Mouse (Mus musculus) MEL (cell line): Measurements from ENCODE around the gene Olfr1358. TPM values are rescaled to one million over a fixed set of nuclear protein-coding genes. Genes with fewer than 3 reads are reported as not detected.

Experiments
- DNase-seq: peaks from one replicate; pipeline ENCODE4 v3.0.0; 2011; ENCODE audit warnings: low read depth, low spot score
- H3K27ac ChIP-seq: 2 replicates; pipeline ENCODE4 v1.5.1; 2012; ENCODE audit warnings: low read depth, mild to moderate bottlenecking, control low read depth, low read length, moderate library complexity; ENCODE audit not compliant: control insufficient read depth
- H3K27me3 ChIP-seq, 2 experiments: fragments of 150-350 bp in 1 of 2; sonication (generic) in 1 of 2; 2 replicates each; pipeline ENCODE4 v1.6.1; 2012; ENCODE audit warnings: low read length in 2 of 2, mild to moderate bottlenecking in 2 of 2, improper control_type of control experiment in 1 of 2, moderate library complexity in 1 of 2; ENCODE audit not compliant: insufficient read depth in 2 of 2, control insufficient read depth in 1 of 2
- H3K36me3 ChIP-seq, 2 experiments: 2 replicates each; pipeline ENCODE4 v1.6.1; 2012 to 2014; ENCODE audit warnings: low read length in 2 of 2, improper control_type of control experiment in 1 of 2, inconsistent platforms in 1 of 2, mild to moderate bottlenecking in 1 of 2; ENCODE audit not compliant: insufficient read depth in 2 of 2, control insufficient read depth in 1 of 2
- H3K4me1 ChIP-seq, 2 experiments: fragments of 150-350 bp in 1 of 2; sonication (generic) in 1 of 2; 2 replicates each; pipeline ENCODE4 v1.6.1; 2012; ENCODE audit warnings: low read length in 2 of 2, improper control_type of control experiment in 1 of 2, mild to moderate bottlenecking in 1 of 2; ENCODE audit not compliant: insufficient read depth in 2 of 2, control insufficient read depth in 1 of 2
- H3K4me3 ChIP-seq, 2 experiments: fragments of 150-350 bp in 1 of 2; sonication (generic) in 1 of 2; 2 replicates each; pipeline ENCODE4 v1.5.1; 2012; ENCODE audit warnings: low read depth in 2 of 2, low read length in 2 of 2, mild to moderate bottlenecking in 2 of 2, moderate library complexity in 2 of 2, control low read depth in 1 of 2, improper control_type of control experiment in 1 of 2; ENCODE audit not compliant: control insufficient read depth in 1 of 2, insufficient read depth in 1 of 2
- H3K79me2 ChIP-seq: 2 replicates; pipeline ENCODE4 v1.6.1; 2012; ENCODE audit warnings: mild to moderate bottlenecking, low read length, moderate library complexity; ENCODE audit not compliant: control insufficient read depth, poor library complexity, insufficient read depth
- H3K9ac ChIP-seq: 2 replicates; pipeline ENCODE4 v1.6.1; 2012; ENCODE audit warnings: low read depth, mild to moderate bottlenecking, control low read depth, low read length, moderate library complexity; ENCODE audit not compliant: control insufficient read depth, poor library complexity, severe bottlenecking
- H3K9me3 ChIP-seq: fragments of 150-350 bp; sonication (generic); replicated peaks from 2 replicates; pipeline ENCODE4 v1.6.1; 2012; ENCODE audit warnings: mild to moderate bottlenecking, low read length, improper control_type of control experiment, moderate library complexity; ENCODE audit not compliant: insufficient read depth
- CHD2 ChIP-seq: IDR thresholded peaks from 2 replicates; pipeline ENCODE4 v1.6.1; 2011; ENCODE audit warnings: low read length, improper control_type of control experiment
- CTCF ChIP-seq, 3 experiments: IDR thresholded peaks in 2 of 3; conservative IDR thresholded peaks in 1 of 3; 2 replicates each; pipeline ENCODE4 v1.5.1; 2011 to 2012; ENCODE audit warnings: low read length in 3 of 3, low read depth in 2 of 3, mild to moderate bottlenecking in 2 of 3, improper control_type of control experiment in 1 of 3, inconsistent platforms in 1 of 3, mixed read lengths in 1 of 3, moderate library complexity in 1 of 3; ENCODE audit not compliant: control insufficient read depth in 1 of 3, insufficient read depth in 1 of 3, poor library complexity in 1 of 3, severe bottlenecking in 1 of 3
- ELF1 ChIP-seq: IDR thresholded peaks from 2 replicates; pipeline ENCODE4 v1.6.1; 2014; ENCODE audit warnings: low read depth, mild to moderate bottlenecking, inconsistent platforms, low read length, improper control_type of control experiment, moderate library complexity
- EP300 ChIP-seq, 2 experiments: IDR thresholded peaks; 2 replicates each; pipeline ENCODE4 v1.6.1; 2011; ENCODE audit warnings: improper control_type of control experiment in 2 of 2, low read length in 2 of 2, low read depth in 1 of 2, mild to moderate bottlenecking in 1 of 2
- GABPA ChIP-seq: IDR thresholded peaks from 2 replicates; pipeline ENCODE4 v1.6.1; 2012; ENCODE audit warnings: low read depth, mild to moderate bottlenecking, inconsistent platforms, low read length, improper control_type of control experiment, moderate library complexity
- GATA1 ChIP-seq: IDR thresholded peaks from 2 replicates; pipeline ENCODE4 v1.6.1; 2011; ENCODE audit warnings: low read depth, low read length, improper control_type of control experiment
- JUND ChIP-seq: IDR thresholded peaks from 2 replicates; pipeline ENCODE4 v1.6.1; 2011; ENCODE audit warnings: low read depth, mild to moderate bottlenecking, improper control_type of control experiment, low read length
- MAFK ChIP-seq: IDR thresholded peaks from 2 replicates; pipeline ENCODE4 v1.6.1; 2011; ENCODE audit warnings: low read depth, mild to moderate bottlenecking, low read length, improper control_type of control experiment, borderline replicate concordance
- MAZ ChIP-seq: IDR thresholded peaks from 2 replicates; pipeline ENCODE4 v1.6.1; 2012; ENCODE audit warnings: low read depth, mild to moderate bottlenecking, inconsistent platforms, low read length, improper control_type of control experiment
- MEF2A ChIP-seq: IDR thresholded peaks from 2 replicates; pipeline ENCODE4 v1.6.1; 2014; ENCODE audit warnings: low read depth, mild to moderate bottlenecking, inconsistent platforms, low read length, improper control_type of control experiment; ENCODE audit not compliant: poor library complexity, insufficient replicate concordance, severe bottlenecking; ENCODE audit errors: extremely low read depth
- MXI1 ChIP-seq: IDR thresholded peaks from 2 replicates; pipeline ENCODE4 v1.6.1; 2011; ENCODE audit warnings: mild to moderate bottlenecking, low read depth, low read length, improper control_type of control experiment
- MYB ChIP-seq: IDR thresholded peaks from 2 replicates; pipeline ENCODE4 v1.6.1; 2011; ENCODE audit warnings: mild to moderate bottlenecking, low read depth, low read length, improper control_type of control experiment
- MYC ChIP-seq: IDR thresholded peaks from 2 replicates; pipeline ENCODE4 v1.6.1; 2011; ENCODE audit warnings: low read depth, mild to moderate bottlenecking, low read length, improper control_type of control experiment, moderate library complexity
- POLR2A ChIP-seq, 2 experiments: IDR thresholded peaks; 2 replicates each; pipeline ENCODE4 v1.6.1; 2011 to 2012; ENCODE audit warnings: low read length in 2 of 2, mild to moderate bottlenecking in 2 of 2, control low read depth in 1 of 2, improper control_type of control experiment in 1 of 2, low read depth in 1 of 2, moderate library complexity in 1 of 2; ENCODE audit not compliant: control insufficient read depth in 1 of 2, insufficient read depth in 1 of 2, poor library complexity in 1 of 2
- POLR2AphosphoS2 ChIP-seq: IDR thresholded peaks from 2 replicates; pipeline ENCODE4 v1.6.1; 2011; ENCODE audit warnings: low read length, improper control_type of control experiment
- RCOR1 ChIP-seq: IDR thresholded peaks from 2 replicates; pipeline ENCODE4 v1.6.1; 2012; ENCODE audit warnings: low read depth, mild to moderate bottlenecking, inconsistent platforms, low read length, improper control_type of control experiment
- SMC3 ChIP-seq: IDR thresholded peaks from 2 replicates; pipeline ENCODE4 v1.6.1; 2011; ENCODE audit warnings: low read depth, low read length, improper control_type of control experiment
- TBP ChIP-seq: IDR thresholded peaks from 2 replicates; pipeline ENCODE4 v1.8.0; 2011; ENCODE audit warnings: low read depth, low read length, improper control_type of control experiment
- USF1 ChIP-seq: IDR thresholded peaks from 2 replicates; pipeline ENCODE4 v1.6.1; 2014; ENCODE audit warnings: low read depth, mild to moderate bottlenecking, inconsistent platforms, low read length, improper control_type of control experiment, moderate library complexity
- USF2 ChIP-seq, 2 experiments: IDR thresholded peaks; 2 replicates each; pipeline ENCODE4 v1.6.1; 2011 to 2012; ENCODE audit warnings: improper control_type of control experiment in 2 of 2, low read length in 2 of 2, borderline replicate concordance in 1 of 2, inconsistent platforms in 1 of 2, low read depth in 1 of 2, mild to moderate bottlenecking in 1 of 2; ENCODE audit not compliant: insufficient read depth in 1 of 2
- ZC3H11A ChIP-seq: IDR thresholded peaks from 2 replicates; pipeline ENCODE4 v1.6.1; 2012; ENCODE audit warnings: low read depth, mild to moderate bottlenecking, inconsistent platforms, low read length, improper control_type of control experiment
- ZKSCAN1 ChIP-seq: IDR thresholded peaks from 2 replicates; pipeline ENCODE4 v1.6.1; 2012; ENCODE audit warnings: low read depth, mild to moderate bottlenecking, inconsistent platforms, low read length, improper control_type of control experiment, moderate library complexity
- ZMIZ1 ChIP-seq: IDR thresholded peaks from 2 replicates; pipeline ENCODE4 v1.6.1; 2012; ENCODE audit warnings: low read depth, mild to moderate bottlenecking, inconsistent platforms, low read length, improper control_type of control experiment, moderate library complexity
- ZNF384 ChIP-seq: IDR thresholded peaks from 2 replicates; pipeline ENCODE4 v1.6.1; 2012; ENCODE audit warnings: low read depth, mild to moderate bottlenecking, inconsistent platforms, low read length, improper control_type of control experiment
- polyA plus RNA-seq, 2 experiments: library from polyadenylated mRNA; stranded (reverse) in 1 of 2; unstranded in 1 of 2; fragments of >175 nt in 1 of 2; fragments of >200 nt in 1 of 2; gene quantifications; 2 replicates each; pipeline versions ENCODE4 v1.2.1 to v1.2.4; 2012; ENCODE audit warnings: low replicate concordance in 2 of 2, low read depth in 1 of 2; ENCODE audit not compliant: insufficient read length in 2 of 2, insufficient read depth in 1 of 2, missing spikeins in 1 of 2
- total RNA-seq: library from RNA; depleted of rRNA; stranded (reverse); fragments of 300-350 nt; gene quantifications from 2 replicates; pipeline ENCODE4 v1.2.3, GENCODE M21; 2012; rRNA removed

Gene Olfr1358
- total RNA-seq (not detected in 2 replicates), polyA plus RNA-seq (not detected)

DNA sequence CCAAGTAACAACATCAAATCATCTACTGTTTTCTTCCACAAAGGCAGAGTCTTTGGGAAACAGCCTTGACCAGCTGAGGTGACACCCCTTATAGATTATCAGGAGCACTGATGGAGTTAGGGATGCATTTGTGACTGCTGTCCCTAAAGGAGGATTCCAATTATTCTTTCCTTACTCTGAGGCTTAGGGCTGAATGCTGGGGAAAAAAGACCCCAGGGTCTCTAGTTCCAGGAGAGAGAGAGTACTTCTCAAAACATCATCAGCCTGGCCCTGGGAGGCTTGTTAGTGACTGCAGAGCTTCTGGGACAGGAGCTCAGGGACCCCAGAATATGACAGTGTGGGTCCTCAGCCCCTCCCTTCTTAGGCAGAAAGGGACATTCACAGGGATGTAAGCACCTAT, at the start of gene Olfr1358:
Gene Olfr1358 (plus strand): TSS at position 301 of the 400 bp plus-strand sequence.
- H3K27ac ChIP-seq, result no peak within 1 kb of the TSS
- peaks cover 0 to 3% of the 10 kb centered on the region in 2 experiments; a peak in 3 of 4 replicates for H3K27me3 ChIP-seq
- no peak for DNase-seq
- H3K4me1 ChIP-seq, result no peaks in the 10 kb centered on the region
- no peak within 1 kb of the TSS for H3K9ac ChIP-seq
- no peak within 1 kb of the TSS for H3K4me3 ChIP-seq
- H3K9me3 ChIP-seq, result no peaks in the 10 kb centered on the region
- no peak for TF ChIP-seq MEF2A
- no peak for TF ChIP-seq POLR2A (IDR thresholded peaks at IDR 0.05; ENCODE audit: control insufficient read depth in 1 of 2, insufficient read depth in 1 of 2, low read depth in 1 of 2, low read length in 2 of 2, poor library complexity in 1 of 2)
- TF ChIP-seq CTCF (IDR thresholded peaks at IDR 0.05 in 2 of 3, conservative IDR thresholded peaks at IDR 0.05 in 1 of 3; ENCODE audit: control insufficient read depth in 1 of 3, insufficient read depth in 1 of 3, low read depth in 2 of 3, low read length in 3 of 3, poor library complexity in 1 of 3, severe bottlenecking in 1 of 3), result no peak
- TF ChIP-seq MYC, result no peak
- no peak for TF ChIP-seq EP300 (IDR thresholded peaks at IDR 0.05; ENCODE audit: low read depth in 1 of 2, low read length in 2 of 2)
- no peak for TF ChIP-seq GABPA
- TF ChIP-seq TBP, result no peak
- no peak for TF ChIP-seq ZNF384
- no peak for TF ChIP-seq MAFK
- H3K36me3 ChIP-seq, result no peaks in the 10 kb centered on the region
- H3K79me2 ChIP-seq, result no peaks in the 10 kb centered on the region

DNA sequence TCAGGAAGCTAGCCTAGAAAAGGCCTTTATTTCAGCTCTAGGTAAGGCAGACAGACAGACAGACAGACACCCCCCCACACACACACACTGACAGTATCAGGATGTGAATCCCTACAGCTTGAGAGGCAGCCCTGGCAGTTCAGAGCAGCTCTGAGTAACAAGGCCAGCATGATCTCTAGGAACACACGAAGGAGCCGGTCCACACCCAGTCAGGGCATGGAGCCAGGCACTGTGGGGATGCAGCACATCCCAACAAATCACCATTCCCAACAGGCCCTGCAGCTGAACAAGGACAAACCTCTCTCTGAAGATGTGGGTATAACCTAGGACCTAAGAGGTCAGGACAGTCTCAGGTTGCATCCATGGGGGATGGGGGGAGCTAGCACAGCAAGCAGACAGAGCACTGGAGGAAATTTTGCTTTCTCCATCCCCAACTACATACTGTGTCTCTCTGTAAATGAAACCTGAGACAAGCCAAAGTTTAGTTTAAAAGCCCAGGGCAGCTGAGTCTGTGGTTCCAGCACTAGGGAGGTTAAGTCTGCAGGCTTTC, 49.4 kb upstream of the Olfr1358 start:
- TF ChIP-seq ZMIZ1 (no peak), ELF1 (no peak), POLR2AphosphoS2 (no peak), SMC3 (no peak), RCOR1 (no peak), MAZ (no peak), ZC3H11A (no peak), MYB (no peak), MYC (no peak), CHD2 (no peak), GABPA (no peak), JUND (no peak), MXI1 (no peak), GATA1 (no peak), USF2 (IDR thresholded peaks at IDR 0.05; ENCODE audit: borderline replicate concordance in 1 of 2, insufficient read depth in 1 of 2, low read depth in 1 of 2, low read length in 2 of 2) (no peak), CTCF (IDR thresholded peaks at IDR 0.05 in 2 of 3, conservative IDR thresholded peaks at IDR 0.05 in 1 of 3; ENCODE audit: control insufficient read depth in 1 of 3, insufficient read depth in 1 of 3, low read depth in 2 of 3, low read length in 3 of 3, poor library complexity in 1 of 3, severe bottlenecking in 1 of 3) (no peak), USF1 (no peak), ZNF384 (no peak), ZKSCAN1 (no peak)
- no peak for DNase-seq
- Histone ChIP-seq H3K4me3 (no peak overlapping the region), H3K9ac (no peak overlapping the region), H3K79me2 (peaks cover 16% of the 10 kb centered on the region), H3K9me3 (no peaks in the 10 kb centered on the region), H3K4me1 (peaks cover 12 to 37% of the 10 kb centered on the region in 2 experiments), H3K27ac (no peak overlapping the region), H3K36me3 (peaks cover 0 to 11% of the 10 kb centered on the region in 2 experiments; a peak in 2 of 4 replicates), H3K27me3 (no peaks in the 10 kb centered on the region)
